Mouse (Mus musculus) limb, embryonic 15.5 days (tissue): ENCODE results near the gene Hdac6. TPM values are rescaled to one million over a fixed set of nuclear protein-coding genes. Genes with fewer than 3 reads are reported as not detected.
"Not testable (repeated sequence)": the region's sequence is repeated elsewhere in the genome, so short reads cannot be mapped to it uniquely, and the experiment has no call there.

ENCODE experiments used
- ATAC-seq: fragments of 200-750 bp; cut with Nextera tagmentation; 2 replicates; pipeline ENCODE4 v1.8.0; 2017; ENCODE audit warnings: low read depth, moderate TSS enrichment; ENCODE audit not compliant: insufficient number of reproducible peaks, low FRiP score, low TSS enrichment
- H3K27ac ChIP-seq: fragments of 300-500 bp; sonication (generic); 2 replicates; pipeline ENCODE4 v1.5.1; 2015; ENCODE audit warnings: moderate library complexity, mild to moderate bottlenecking, inconsistent platforms
- H3K27me3 ChIP-seq: fragments of 300-500 bp; sonication (generic); 2 replicates; pipeline ENCODE4 v1.6.1; 2015; ENCODE audit warnings: inconsistent platforms
- H3K36me3 ChIP-seq: fragments of 300-500 bp; sonication (generic); 2 replicates; pipeline ENCODE4 v1.6.1; 2015; ENCODE audit warnings: inconsistent platforms
- H3K4me1 ChIP-seq: fragments of 300-500 bp; sonication (generic); 2 replicates; pipeline ENCODE4 v1.6.1; 2015; ENCODE audit warnings: inconsistent platforms
- H3K4me2 ChIP-seq: fragments of 300-500 bp; sonication (generic); 2 replicates; pipeline ENCODE4 v1.6.1; 2015; ENCODE audit warnings: mild to moderate bottlenecking, inconsistent platforms
- H3K4me3 ChIP-seq: fragments of 300-500 bp; sonication (generic); 2 replicates; pipeline ENCODE4 v1.5.1; 2015; ENCODE audit warnings: mild to moderate bottlenecking, inconsistent platforms
- H3K9ac ChIP-seq: fragments of 300-500 bp; sonication (generic); 2 replicates; pipeline ENCODE4 v1.6.1; 2015; ENCODE audit warnings: inconsistent platforms
- H3K9me3 ChIP-seq: fragments of 300-500 bp; sonication (generic); 2 replicates; pipeline ENCODE4 v1.6.1; 2016; ENCODE audit warnings: inconsistent platforms
- WGBS: fragments of 180-500 bp; shearing (Covaris S2); methylation state at CpG from one replicate; pipeline ENCODE4 v1.1.7; 2015; 5-methylcytosine and 5-hydroxymethylcytosine counted together
- polyA plus RNA-seq: library from polyadenylated mRNA; unstranded; fragments of >200 nt; fragmentation: Nextera tagmentation; extraction: Ambion mirVana; gene quantifications from 2 replicates; pipeline ENCODE4 v1.2.1, GENCODE M21; 2015

Hdac6 gene
- polyA plus RNA-seq, 1 experiment from 2014 or later, result 27.0 TPM

GRCm38 (mm10) chrX:7915669-7916068, 32.0 kb downstream of the Hdac6 start:
- not testable (repeated sequence) for H3K9me3 ChIP-seq, H3K4me3 ChIP-seq, H3K4me2 ChIP-seq, H3K27ac ChIP-seq, H3K4me1 ChIP-seq, ATAC-seq, H3K36me3 ChIP-seq, H3K9ac ChIP-seq
- 28% methylated on average over 3 of the region's 3 CpGs for WGBS
- peaks cover 23% of the 10 kb centered on the region for H3K27me3 ChIP-seq

DNA sequence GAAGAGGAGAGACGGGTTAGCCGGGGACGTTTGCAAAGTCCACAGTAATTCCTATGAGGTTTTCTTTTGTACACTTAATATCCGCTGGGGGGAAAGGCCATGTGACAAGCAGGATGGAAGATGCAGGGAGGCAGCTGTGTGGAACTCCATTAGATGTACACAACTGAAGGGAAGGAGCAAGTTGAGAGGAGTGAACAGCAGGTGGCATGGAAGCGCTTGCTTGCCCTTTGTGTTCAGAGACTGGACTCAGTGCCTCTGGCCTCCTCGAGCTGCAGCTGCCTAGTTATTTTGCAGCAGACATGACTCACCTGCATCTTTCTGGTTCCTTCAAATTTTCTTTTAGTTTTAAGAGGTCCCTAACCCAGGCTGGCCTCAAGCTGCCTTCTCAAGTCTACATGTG, 37.2 kb downstream of the Hdac6 start:
- Histone ChIP-seq H3K4me2 (no peak overlapping the region), H3K36me3 (peaks cover 13% of the 10 kb centered on the region; the same call in 1 of the 2 replicates), H3K9me3 (no peaks in the 10 kb centered on the region), H3K27me3 (no peaks in the 10 kb centered on the region), H3K27ac (no peak overlapping the region), H3K4me1 (no peaks in the 10 kb centered on the region), H3K9ac (no peak overlapping the region), H3K4me3 (no peak overlapping the region)
- ATAC-seq, result no peak
- 56% methylated on average over 6 of the region's 6 CpGs for WGBS

DNA sequence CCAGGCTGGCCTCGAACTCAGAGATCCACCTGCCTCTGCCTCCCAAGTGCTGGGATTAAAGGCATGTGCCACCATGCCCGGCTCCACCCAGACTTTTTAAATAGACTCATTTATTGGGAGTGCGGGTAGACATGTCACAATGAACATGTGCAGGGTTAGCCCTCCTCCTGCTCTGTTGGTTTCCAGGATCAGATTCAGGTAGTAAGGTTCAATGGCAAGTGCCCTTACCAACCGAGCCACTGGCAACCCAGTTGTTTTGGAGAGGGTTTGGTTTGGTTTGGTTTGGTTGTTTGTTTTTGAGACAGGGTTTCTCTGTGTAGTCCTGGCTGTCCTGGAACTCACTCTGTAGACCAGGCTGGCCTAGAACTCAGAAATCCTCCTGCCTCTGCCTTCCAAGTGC, 38.4 kb downstream of the Hdac6 start, which contains the start of gene Gm10490:
Gene Gm10490 (plus strand): TSS at position 301 of the 400 bp plus-strand sequence.
- H3K27me3 ChIP-seq, H3K4me3 ChIP-seq, H3K9me3 ChIP-seq, ATAC-seq, H3K9ac ChIP-seq, H3K27ac ChIP-seq, H3K4me2 ChIP-seq, H3K4me1 ChIP-seq: not testable (repeated sequence)
- H3K36me3 ChIP-seq, result peaks cover 13% of the 10 kb centered on the region; the same call in 1 of the 2 replicates
- WGBS, result 85% methylated on average over 4 of the region's 4 CpGs

DNA sequence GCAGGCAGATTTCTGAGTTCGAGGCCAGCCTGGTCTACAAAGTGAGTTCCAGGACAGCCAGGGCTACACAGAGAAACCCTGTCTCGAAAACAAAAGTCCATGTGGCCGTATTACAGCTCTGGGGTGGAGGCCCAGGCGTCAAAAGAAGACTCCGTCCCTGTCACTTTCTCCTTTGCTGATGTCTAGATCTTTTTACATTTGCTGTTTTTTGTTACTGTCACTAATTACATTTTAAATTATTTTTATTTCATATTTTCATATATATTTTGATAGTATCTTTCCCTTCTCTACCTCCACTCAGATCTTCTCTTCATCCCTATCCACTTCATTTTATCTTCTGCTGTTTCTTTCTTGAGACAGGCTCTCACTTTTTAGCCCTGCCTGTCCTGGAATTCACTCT, 40.0 kb downstream of the Hdac6 start, which contains the start of gene Gm10491:
Gene Gm10491 (minus strand): TSS at position 101 of the 400 bp plus-strand sequence.
- no peak within 1 kb of the TSS for H3K4me3 ChIP-seq
- ATAC-seq, result no peak

GRCm38 (mm10) chrX:7904441-7904840, 43.2 kb downstream of the Hdac6 start:
- no peak overlapping the region for H3K27ac ChIP-seq
- no peaks in the 10 kb centered on the region for H3K9me3 ChIP-seq
- no peak overlapping the region for H3K9ac ChIP-seq
- H3K4me3 ChIP-seq, result no peak overlapping the region
- ATAC-seq, result no peak
- H3K4me2 ChIP-seq, result no peak overlapping the region
- peaks cover 16% of the 10 kb centered on the region; the same call in 1 of the 2 replicates for H3K36me3 ChIP-seq
- no peaks in the 10 kb centered on the region for H3K27me3 ChIP-seq
- 0 out of 2 replicates have a peak, but pooled peaks cover 6% of the 10 kb centered on the region for H3K4me1 ChIP-seq
- WGBS, result 91% methylated on average over 5 of the region's 5 CpGs

More for the DNA sequence above, 40.0 kb downstream of the Hdac6 start, which contains the start of gene Gm10491:
- H3K4me1 ChIP-seq, result no peaks in the 10 kb centered on the region
- no peaks in the 10 kb centered on the region for H3K27me3 ChIP-seq
- H3K27ac ChIP-seq, result no peak within 1 kb of the TSS
- no peak within 1 kb of the TSS for H3K4me2 ChIP-seq
- WGBS, result 81% methylated on average over 5 of the region's 5 CpGs
- no peaks in the 10 kb centered on the region for H3K9me3 ChIP-seq
- no peak within 1 kb of the TSS for H3K9ac ChIP-seq
- H3K36me3 ChIP-seq, result peaks cover 13% of the 10 kb centered on the region; the same call in 1 of the 2 replicates

DNA sequence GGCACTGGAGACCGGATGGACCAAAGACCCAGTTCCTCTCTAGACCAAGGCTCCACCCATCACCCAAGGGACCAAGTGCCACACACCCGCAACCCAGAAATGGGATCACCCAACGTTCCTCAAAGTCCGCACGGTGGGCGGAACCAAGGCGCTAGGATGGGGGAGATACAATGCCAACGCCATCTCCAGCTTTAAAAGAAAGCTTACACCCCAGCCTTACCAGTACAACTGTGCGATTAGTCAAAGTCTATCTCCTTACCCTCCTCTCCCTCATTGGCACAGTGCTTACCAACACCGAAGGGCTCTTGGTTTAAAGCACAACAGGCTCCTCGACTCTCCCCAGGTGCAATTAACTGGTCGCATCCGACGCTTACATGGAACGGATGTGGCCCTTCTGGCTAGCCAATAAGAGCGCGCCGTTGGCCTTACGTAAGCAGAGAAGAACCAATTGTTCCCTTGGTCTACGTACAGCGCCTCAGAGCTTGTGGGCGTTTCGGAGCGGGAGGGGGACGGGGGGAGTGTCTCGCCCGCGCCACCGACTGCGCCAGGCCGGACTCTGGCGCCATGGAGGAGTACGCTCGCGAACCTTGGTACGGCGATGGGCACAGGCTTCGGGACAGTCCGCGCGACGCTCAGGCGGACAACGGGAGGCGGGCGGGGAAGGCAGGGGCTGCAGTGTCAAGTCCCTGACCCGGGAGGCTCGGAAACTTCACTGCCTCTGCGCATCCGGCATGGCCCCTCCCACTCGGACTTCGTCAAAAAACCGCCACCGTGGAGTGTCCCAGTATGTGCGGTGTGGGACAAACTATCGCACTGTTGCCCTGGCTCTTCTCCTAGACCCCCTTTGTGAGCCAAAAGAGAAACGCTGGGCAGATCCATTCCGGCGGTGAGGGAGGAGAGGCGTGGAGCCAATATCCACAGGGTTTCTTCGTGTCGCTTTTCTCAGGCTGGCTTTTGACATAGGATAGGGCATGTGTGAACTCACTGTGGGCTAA, 48.5 kb downstream of the Hdac6 start, which contains the start of the genes Pqbp1 and Timm17b:
Gene Pqbp1 (minus strand): TSS at position 390 of the 995 bp plus-strand sequence.
Gene Timm17b (plus strand): TSS at position 478 of the 995 bp plus-strand sequence.
- H3K4me3 ChIP-seq, result peak within 1 kb of the TSS; percentile 56
- H3K4me1 ChIP-seq, result 0 out of 2 replicates have a peak, but pooled peaks cover 6% of the 10 kb centered on the region
- H3K27me3 ChIP-seq, result no peaks in the 10 kb centered on the region
- 15% methylated on average over 59 of the region's 62 CpGs for WGBS
- peaks cover 22% of the 10 kb centered on the region for H3K36me3 ChIP-seq
- ATAC-seq, result peak; percentile 97
- peak within 1 kb of the TSS; percentile 85 for H3K27ac ChIP-seq
- peak within 1 kb of the TSS; percentile 48 for H3K4me2 ChIP-seq
- H3K9ac ChIP-seq, result peak within 1 kb of the TSS; percentile 47
- no peaks in the 10 kb centered on the region for H3K9me3 ChIP-seq

DNA sequence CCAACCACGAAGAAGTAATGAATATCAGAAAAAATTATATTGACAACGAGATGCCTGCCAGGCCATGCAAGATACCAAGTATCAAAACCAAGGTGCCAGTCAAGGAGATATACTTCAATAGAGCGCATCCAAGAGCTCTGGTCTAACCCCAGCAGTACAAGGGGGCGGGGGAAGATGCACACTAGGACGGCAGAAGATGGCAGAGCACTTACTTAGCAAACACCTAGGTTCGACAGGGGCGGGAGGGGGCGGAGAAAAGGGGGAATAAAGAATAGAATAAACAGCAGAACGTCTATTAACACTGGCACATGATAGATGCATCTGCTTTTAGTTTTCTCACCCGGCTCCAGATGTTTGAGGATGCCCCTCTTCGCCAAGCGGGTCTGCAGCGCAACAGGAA, 49.5 kb downstream of the Hdac6 start:
- WGBS, result 28% methylated on average over 13 of the region's 13 CpGs
- Histone ChIP-seq H3K27ac (0 out of 2 replicates have a peak overlapping the region, but pooled peaks have one; percentile 85), H3K9ac (no peak overlapping the region), H3K27me3 (no peaks in the 10 kb centered on the region), H3K4me3 (peak overlapping the region; percentile 56), H3K9me3 (no peaks in the 10 kb centered on the region), H3K36me3 (peaks cover 29% of the 10 kb centered on the region), H3K4me2 (peak overlapping the region; percentile 48), H3K4me1 (0 out of 2 replicates have a peak, but pooled peaks cover 6% of the 10 kb centered on the region)
- ATAC-seq, result no peak

DNA sequence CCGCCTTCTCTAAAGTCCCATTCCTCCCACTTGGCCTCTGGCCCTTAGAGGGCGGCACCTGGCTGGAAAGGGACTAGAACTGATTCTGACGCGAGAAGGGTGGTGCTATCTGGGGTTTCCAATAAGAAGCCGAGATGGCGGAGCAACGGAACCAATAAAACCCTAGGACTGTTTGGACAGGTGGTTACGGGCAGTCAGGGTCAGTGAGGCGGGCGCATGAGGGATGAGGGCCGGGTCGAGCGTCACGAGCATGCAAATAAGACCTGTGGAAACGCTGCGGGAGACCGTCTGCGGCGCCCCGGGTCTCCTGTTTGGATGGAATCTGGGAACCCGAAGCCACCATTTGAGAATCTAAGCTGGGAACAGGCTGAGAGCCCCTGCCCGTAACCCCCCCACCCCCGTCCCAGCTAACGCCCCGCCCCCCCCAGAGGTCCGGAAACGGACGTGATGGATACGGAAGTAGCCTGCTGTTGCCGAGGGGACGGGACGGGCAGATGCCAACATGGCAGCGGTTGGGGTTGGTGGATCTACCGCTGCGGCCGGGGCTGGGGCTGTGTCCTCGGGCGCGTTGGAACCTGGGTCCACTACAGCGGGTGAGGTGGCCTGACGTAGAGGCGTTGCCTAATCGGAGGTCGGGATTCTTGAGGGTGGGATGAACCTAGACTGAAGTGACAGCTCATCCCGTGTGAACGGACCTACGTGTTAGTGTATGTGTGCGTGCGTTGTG, 63.7 kb downstream of the Hdac6 start, which contains the start of gene Slc35a2:
Gene Slc35a2 (plus strand): TSS at position 188 of the 727 bp plus-strand sequence.
- WGBS, result 19% methylated on average over 49 of the region's 49 CpGs
- peak within 1 kb of the TSS; percentile 57 for H3K4me3 ChIP-seq
- H3K27me3 ChIP-seq, result no peaks in the 10 kb centered on the region
- H3K4me1 ChIP-seq, result peaks cover 3% of the 10 kb centered on the region; the same call in 1 of the 2 replicates
- H3K9me3 ChIP-seq, result no peaks in the 10 kb centered on the region
- H3K9ac ChIP-seq, result 0 out of 2 replicates have a peak within 1 kb of the TSS, but pooled peaks have one; percentile 20
- peak; percentile 90 for ATAC-seq
- H3K27ac ChIP-seq, result peak within 1 kb of the TSS; percentile 89
- peaks cover 6% of the 10 kb centered on the region; the same call in 1 of the 2 replicates for H3K36me3 ChIP-seq
- H3K4me2 ChIP-seq, result peak within 1 kb of the TSS; percentile 47

Other genes with a start within 250 kb of the Hdac6 start
- 39.2 and 41.0 TPM in 2 replicates for gene Wdr45, start 233.6 kb downstream of the Hdac6 start, polyA plus RNA-seq
- gene Gm45208, start 225.6 kb downstream of the Hdac6 start, polyA plus RNA-seq, result 0.20 TPM in 1 of 2 replicates, not detected in the other
- 80.8 and 86.1 TPM in 2 replicates for gene Praf2, start 219.4 kb downstream of the Hdac6 start, polyA plus RNA-seq
- 14.9 and 21.8 TPM in 2 replicates for gene Ccdc120, start 197.0 kb downstream of the Hdac6 start, polyA plus RNA-seq
- gene Tfe3, start 185.3 kb downstream of the Hdac6 start, polyA plus RNA-seq, result 30.5 and 31.9 TPM in 2 replicates
- gene Gripap1, start 158.1 kb downstream of the Hdac6 start, polyA plus RNA-seq, result 37.8 and 40.3 TPM in 2 replicates
- 1.3 TPM in 2 replicates for gene Kcnd1, start 125.6 kb downstream of the Hdac6 start, polyA plus RNA-seq
- 35.9 and 43.7 TPM in 2 replicates for gene Otud5, start 106.5 kb downstream of the Hdac6 start, polyA plus RNA-seq
- gene Pim2, start 69.6 kb downstream of the Hdac6 start, polyA plus RNA-seq, result 4.8 and 5.1 TPM in 2 replicates
- 64.5 and 70.0 TPM in 2 replicates for gene Slc35a2, start 63.9 kb downstream of the Hdac6 start, polyA plus RNA-seq
- 117 and 124 TPM in 2 replicates for gene Pqbp1, start 48.6 kb downstream of the Hdac6 start, polyA plus RNA-seq
- 157 and 170 TPM in 2 replicates for gene Timm17b, start 48.5 kb downstream of the Hdac6 start, polyA plus RNA-seq
- gene Gm10491, start 40.1 kb downstream of the Hdac6 start, polyA plus RNA-seq, result not detected in 2 replicates
- gene Gm10490, start 38.3 kb downstream of the Hdac6 start, polyA plus RNA-seq, result not detected in 2 replicates
- gene Pcsk1n, start 28.1 kb downstream of the Hdac6 start, polyA plus RNA-seq, result 0.63 and 1.2 TPM in 2 replicates
- not detected in 2 replicates for gene Eras, start 19.3 kb downstream of the Hdac6 start, polyA plus RNA-seq
- gene Gata1, start 30.2 kb upstream of the Hdac6 start, polyA plus RNA-seq, result 2.1 and 2.9 TPM in 2 replicates
- gene Glod5, start 70.6 kb upstream of the Hdac6 start, polyA plus RNA-seq, result not detected in 2 replicates
- gene Suv39h1, start 126.9 kb upstream of the Hdac6 start, polyA plus RNA-seq, result 47.3 and 48.7 TPM in 2 replicates
- gene Was, start 142.6 kb upstream of the Hdac6 start, polyA plus RNA-seq, result 0.97 and 1.00 TPM in 2 replicates
- 20.3 and 21.3 TPM in 2 replicates for gene Wdr13, start 185.0 kb upstream of the Hdac6 start, polyA plus RNA-seq
- gene Rbm3, start 198.0 kb upstream of the Hdac6 start, polyA plus RNA-seq, result 401 and 409 TPM in 2 replicates
- gene Tbc1d25, start 228.3 kb upstream of the Hdac6 start, polyA plus RNA-seq, result 13.7 and 14.1 TPM in 2 replicates
- 43.0 and 44.6 TPM in 2 replicates for gene Ebp, start 245.6 kb upstream of the Hdac6 start, polyA plus RNA-seq